Mouse (Mus musculus): ENCODE measurements around the gene Derl3. TPM values are rescaled to one million over a fixed set of nuclear protein-coding genes. Genes with fewer than 3 reads are reported as not detected.

Gene Derl3
- total RNA-seq, 4 experiments from 2014 or later, result 1.2 to 2.6 (median 1.6) TPM

GRCm38 (mm10) chr10:75915557-75915956 is 22.3 kb downstream of the Derl3 start:
- no peak for DNase-seq

GRCm38 (mm10) chr10:75916840-75917239 is 23.6 kb downstream of the Derl3 start:
- no peak for DNase-seq

GRCm38 (mm10) chr10:75919026-75919425 is 25.8 kb downstream of the Derl3 start:
- DNase-seq, result no peak

- DNase-seq, result peak; percentile 92
Measured at GRCm38 (mm10) chr10:75921026-75921725, 28.0 kb downstream of the Derl3 start, which contains the start of gene Smarcb1. Gene Smarcb1, minus strand, starts transcription at chr10:75921617.

- no peak for DNase-seq
Measured at GRCm38 (mm10) chr10:75921726-75922560, 28.7 kb downstream of the Derl3 start.

- no peak for DNase-seq
Measured at GRCm38 (mm10) chr10:75924324-75924723, 31.1 kb downstream of the Derl3 start.

- DNase-seq, result no peak
Measured at GRCm38 (mm10) chr10:75926396-75926795, 33.2 kb downstream of the Derl3 start.

- no peak for DNase-seq
Measured at GRCm38 (mm10) chr10:75930304-75930703, 37.1 kb downstream of the Derl3 start.

- no peak for DNase-seq
Measured at GRCm38 (mm10) chr10:75931311-75931710, 38.1 kb downstream of the Derl3 start.

GRCm38 (mm10) chr10:75932081-75932678 is 39.0 kb downstream of the Derl3 start:
- no peak for DNase-seq

- no peak for DNase-seq
Measured at GRCm38 (mm10) chr10:75932891-75933290, 39.7 kb downstream of the Derl3 start, which contains the start of gene Chchd10. Gene Chchd10, plus strand, starts transcription at chr10:75933130.

- no peak for DNase-seq
Measured at GRCm38 (mm10) chr10:75934991-75935390, 41.8 kb downstream of the Derl3 start.

- peak; percentile 78 for DNase-seq
Measured at GRCm38 (mm10) chr10:75935680-75936541, 42.7 kb downstream of the Derl3 start, which contains the start of gene Mmp11. Gene Mmp11, minus strand, starts transcription at chr10:75936496.

GRCm38 (mm10) chr10:75936909-75937667 is 43.9 kb downstream of the Derl3 start:
- no peak for DNase-seq

GRCm38 (mm10) chr10:75937851-75938643 is 44.8 kb downstream of the Derl3 start:
- DNase-seq, result peak; percentile 65

- no peak for DNase-seq
Measured at GRCm38 (mm10) chr10:75939481-75940234, 46.4 kb downstream of the Derl3 start.

- DNase-seq, result no peak
Measured at GRCm38 (mm10) chr10:75940520-75940919, 47.3 kb downstream of the Derl3 start, which contains the start of gene Gm867. Gene Gm867, minus strand, starts transcription at chr10:75940672.

- DNase-seq, result no peak
Measured at GRCm38 (mm10) chr10:75941042-75941824, 48.0 kb downstream of the Derl3 start.

Measured in adrenal gland, adult 8-10 months (tissue).